Mouse (Mus musculus): ENCODE results near the gene Fcer1g.
"Not testable (repeated sequence)": the region's sequence is repeated elsewhere in the genome, so short reads cannot be mapped to it uniquely, and the experiment has no call there.

Fcer1g gene

DNA sequence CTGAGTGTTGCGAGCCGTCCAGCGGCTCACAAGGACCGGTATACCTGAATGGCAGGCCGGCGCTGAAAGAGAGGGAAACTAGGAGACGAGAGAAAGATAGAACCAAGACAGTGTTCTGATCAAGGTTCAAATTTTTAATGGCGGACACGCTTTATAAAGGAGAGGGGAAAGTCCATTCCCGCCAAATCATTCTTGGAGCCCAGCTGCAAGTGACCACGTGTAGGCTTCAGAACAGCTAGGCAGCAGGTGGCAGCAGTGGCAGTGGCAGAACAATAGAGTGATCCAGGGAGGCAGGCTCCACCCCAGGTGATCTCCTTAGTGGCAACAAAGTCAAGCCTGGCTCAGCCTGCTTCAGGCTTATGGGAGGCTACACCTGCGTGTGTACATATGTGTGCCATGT lies 7.8 kb upstream of the Fcer1g start:
- DNase-seq (ENCODE audit: low spot score) = not testable (repeated sequence)

DNA sequence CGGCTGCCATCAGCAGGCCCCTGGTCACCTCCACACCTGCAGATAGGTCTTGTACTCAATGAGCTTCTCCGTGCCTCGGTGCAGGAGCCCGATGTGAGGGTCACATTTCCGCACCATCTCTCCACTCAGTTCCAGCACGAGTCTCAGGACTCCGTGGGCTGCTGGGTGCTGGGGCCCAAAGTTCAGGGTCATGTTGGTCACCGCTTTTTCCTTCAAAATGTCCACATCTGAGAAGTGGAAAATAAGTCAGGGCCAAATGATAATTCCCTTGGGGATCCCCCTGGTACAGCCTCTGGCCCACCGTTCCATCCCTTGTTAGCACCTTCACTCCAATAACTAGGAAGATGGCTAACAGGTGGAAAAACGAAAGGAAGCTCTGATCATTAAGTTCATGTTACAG lies 6.7 kb upstream of the Fcer1g start:
- DNase-seq (ENCODE audit: low spot score) = no peak

DNA sequence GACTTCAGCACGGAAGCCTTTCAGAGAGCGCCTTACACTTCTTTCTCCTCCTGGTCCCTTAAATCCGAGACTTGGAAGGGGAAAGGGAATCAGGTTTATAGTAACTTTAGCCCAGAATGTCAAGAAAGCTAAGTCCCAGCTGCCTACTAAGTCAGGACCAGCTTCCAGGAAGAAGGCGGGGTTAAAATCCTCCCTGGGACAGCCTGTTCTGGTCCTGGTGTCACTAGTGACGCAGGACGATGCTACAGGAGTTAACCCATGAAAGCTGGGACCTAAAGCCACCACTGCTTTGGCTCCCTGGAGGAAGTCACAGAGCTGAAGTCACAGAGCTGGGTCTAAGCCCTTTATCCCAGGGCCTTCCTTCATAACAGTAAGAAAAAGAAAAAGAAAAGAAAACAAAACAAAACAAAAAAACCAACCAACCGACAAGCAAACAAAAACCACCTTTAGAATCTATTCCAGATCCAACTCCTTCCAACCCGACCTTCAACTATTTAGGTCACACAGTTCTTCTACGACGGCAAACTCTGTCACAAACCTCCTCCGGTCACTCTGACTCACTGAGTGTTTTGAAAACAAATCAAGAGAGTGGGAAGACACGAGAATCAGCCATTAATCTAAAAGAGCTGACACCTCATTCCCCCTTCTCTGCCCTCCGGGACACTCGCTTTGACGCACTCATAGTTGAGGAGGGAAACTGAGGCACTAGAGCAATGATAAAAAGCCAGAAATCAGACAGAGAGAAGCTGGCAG lies 6.0 kb upstream of the Fcer1g start:
- no peak for DNase-seq (ENCODE audit: low spot score)

DNA sequence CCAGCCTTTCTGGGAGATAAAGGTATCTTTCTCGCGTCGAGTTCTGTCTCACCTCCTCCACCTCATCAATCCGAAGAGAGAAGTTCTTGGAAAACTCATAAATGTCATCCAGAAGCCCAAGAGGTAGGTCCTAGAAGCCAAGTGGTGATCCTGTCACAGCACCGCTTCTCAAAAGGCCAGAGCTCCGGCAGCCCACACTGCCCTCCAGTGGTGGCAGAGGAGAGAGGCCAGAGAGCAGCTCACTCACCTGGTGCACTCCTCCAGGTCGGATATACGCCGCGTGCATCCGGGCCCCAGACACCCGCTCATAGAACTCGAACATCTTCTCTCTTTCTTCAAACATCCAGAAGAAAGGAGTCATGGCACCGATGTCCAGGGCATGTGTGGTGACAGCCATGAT lies 4.3 kb upstream of the Fcer1g start:
- peak; percentile 43 for DNase-seq (ENCODE audit: low spot score)

- no peak for DNase-seq (ENCODE audit: low spot score)
Observed at GRCm38 (mm10) chr1:171237438-171237837, 3.3 kb upstream of the Fcer1g start.

DNA sequence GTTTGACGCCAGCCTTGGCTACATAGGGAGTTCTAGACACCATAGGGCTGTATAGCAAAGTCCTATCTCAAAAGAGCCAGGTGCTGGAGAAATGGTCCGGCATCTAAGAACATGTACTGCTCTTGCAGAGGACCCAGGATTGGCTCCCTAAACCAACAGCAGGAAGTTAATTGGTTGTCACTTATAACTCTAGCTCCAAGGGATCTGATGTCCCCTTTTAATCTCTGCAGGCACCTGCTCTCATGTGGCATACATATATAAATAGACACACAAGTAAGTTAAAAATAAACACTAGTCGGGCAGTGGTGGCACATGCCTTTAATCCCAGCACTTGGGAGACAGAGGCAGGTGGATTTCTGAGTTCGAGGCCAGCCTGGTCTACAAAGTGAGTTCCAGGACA lies 1.6 kb upstream of the Fcer1g start:
- no peak for DNase-seq (ENCODE audit: low spot score)

- DNase-seq (ENCODE audit: low spot score) = no peak
Observed at GRCm38 (mm10) chr1:171234538-171234937, 373 bp upstream of the Fcer1g start.

GRCm38 (mm10) chr1:171232800-171233730 lies 1.1 kb downstream of the Fcer1g start:
- no peak for DNase-seq (ENCODE audit: low spot score)

- DNase-seq (ENCODE audit: low spot score) = no peak
Observed at GRCm38 (mm10) chr1:171232348-171232747, 1.8 kb downstream of the Fcer1g start.

- DNase-seq (ENCODE audit: low spot score) = no peak
Observed at GRCm38 (mm10) chr1:171231844-171232243, 2.3 kb downstream of the Fcer1g start.

DNA sequence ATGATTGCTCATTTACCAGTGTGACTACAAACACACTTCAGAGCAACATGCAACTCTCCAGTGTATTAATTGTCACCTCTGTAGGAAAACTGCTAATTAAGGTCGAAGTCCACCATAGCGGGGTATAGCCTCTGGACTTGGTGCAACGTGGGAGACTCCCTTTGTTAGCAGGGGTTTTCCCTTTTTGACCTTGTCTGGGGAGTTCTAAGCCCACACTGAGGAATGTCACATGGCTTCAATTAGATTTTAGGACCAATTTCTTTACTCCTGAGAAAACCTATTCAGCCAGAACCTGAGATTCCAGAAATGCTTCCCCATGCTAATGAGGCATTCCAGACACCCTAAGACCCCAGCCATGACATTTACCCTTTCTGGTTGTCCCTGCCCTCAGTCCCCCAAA lies 4.0 kb downstream of the Fcer1g start:
- DNase-seq (ENCODE audit: low spot score) = no peak

DNA sequence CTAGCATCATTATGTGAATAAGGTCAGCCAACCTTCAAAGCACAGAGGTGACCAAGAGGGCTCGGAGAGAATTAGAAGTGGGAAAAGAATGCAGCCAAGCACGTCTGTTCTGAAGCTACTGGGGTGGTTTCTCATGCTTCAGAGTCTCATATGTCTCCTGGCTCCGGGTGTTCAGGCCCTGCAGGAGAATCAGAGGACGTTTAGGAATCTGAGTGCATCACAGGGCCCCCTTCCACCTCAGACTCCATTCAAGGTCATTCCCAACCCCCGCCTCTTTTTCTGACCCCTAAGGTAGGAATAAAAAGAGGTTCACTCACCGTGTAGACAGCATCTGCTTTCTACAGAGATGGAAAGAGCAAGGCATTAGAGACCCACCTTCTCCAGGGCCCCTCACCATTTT lies 4.4 kb downstream of the Fcer1g start:
- DNase-seq (ENCODE audit: low spot score) = no peak

GRCm38 (mm10) chr1:171227879-171228278 lies 6.3 kb downstream of the Fcer1g start:
- DNase-seq (ENCODE audit: low spot score) = no peak

DNA sequence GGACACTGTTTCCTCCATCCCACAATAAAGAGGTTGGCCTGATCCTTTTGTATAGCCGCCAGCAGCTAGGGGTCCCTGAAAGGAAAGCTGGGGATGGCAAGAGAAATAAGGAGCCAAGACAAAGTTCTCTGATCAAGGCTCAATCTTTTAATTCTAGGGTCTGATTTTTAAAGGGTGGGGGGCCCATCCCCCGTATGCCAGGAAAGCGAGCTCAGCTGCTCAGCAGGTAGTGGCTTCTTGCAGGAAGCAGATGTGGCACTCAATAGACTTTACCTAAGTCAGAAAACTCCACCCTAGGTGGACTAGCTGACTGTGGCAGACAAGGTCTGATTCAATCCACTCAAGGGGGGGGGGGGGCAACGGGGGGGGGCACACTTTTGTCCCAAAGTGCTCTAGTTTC lies 7.4 kb downstream of the Fcer1g start:
- no peak for DNase-seq (ENCODE audit: low spot score)

DNA sequence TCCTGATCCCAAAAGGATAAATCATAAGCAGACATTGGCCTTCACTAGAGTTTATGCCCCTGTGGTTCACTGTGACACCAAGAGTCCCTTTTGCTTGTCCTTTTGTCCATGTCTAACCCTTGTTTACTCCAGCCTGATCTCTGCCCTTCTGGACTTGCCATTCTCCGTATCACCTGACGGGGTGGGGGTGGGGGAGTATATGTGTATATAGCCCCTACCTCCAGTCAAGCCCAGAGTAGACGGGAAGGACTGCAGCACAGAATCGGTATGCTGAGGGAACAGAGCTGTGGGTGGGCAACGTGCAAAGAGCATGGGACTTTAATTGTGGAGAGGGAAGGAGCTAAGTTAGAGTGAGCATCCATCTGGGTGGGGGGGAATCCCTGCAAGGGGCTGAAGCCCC lies 9.3 kb downstream of the Fcer1g start, which contains the start of gene Apoa2:
TSS of gene Apoa2 (plus strand) at position 198 of the 400 bp plus-strand sequence.
- DNase-seq (ENCODE audit: low spot score) = no peak

GRCm38 (mm10) chr1:171223796-171224195 lies 10.4 kb downstream of the Fcer1g start:
- no peak for DNase-seq (ENCODE audit: low spot score)

DNA sequence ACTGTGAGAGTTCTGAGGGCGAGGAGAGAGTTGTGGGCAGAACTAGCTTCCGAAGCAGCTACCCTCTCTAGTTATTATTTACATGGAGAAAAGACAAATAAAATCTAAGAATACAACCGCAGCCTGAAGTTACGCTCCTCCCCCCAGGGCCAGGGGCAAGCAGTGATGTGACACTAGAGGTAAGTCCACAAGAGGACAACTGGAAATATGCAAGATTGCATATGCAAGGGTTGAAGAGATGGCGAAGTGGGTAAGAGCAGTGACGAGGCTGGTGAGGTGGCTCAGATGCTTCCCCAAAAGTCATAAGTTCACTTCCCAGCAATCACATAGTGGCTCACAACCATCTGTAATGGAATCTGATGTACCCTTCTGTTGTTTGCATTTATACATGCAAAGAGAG lies 11.0 kb downstream of the Fcer1g start:
- no peak for DNase-seq (ENCODE audit: low spot score)

- peak; percentile 97 for DNase-seq (ENCODE audit: low spot score)
Observed at GRCm38 (mm10) chr1:171222238-171223155, 11.7 kb downstream of the Fcer1g start, which contains the start of gene Tomm40l. Tomm40l (minus strand) TSS chr1:171222514.

DNA sequence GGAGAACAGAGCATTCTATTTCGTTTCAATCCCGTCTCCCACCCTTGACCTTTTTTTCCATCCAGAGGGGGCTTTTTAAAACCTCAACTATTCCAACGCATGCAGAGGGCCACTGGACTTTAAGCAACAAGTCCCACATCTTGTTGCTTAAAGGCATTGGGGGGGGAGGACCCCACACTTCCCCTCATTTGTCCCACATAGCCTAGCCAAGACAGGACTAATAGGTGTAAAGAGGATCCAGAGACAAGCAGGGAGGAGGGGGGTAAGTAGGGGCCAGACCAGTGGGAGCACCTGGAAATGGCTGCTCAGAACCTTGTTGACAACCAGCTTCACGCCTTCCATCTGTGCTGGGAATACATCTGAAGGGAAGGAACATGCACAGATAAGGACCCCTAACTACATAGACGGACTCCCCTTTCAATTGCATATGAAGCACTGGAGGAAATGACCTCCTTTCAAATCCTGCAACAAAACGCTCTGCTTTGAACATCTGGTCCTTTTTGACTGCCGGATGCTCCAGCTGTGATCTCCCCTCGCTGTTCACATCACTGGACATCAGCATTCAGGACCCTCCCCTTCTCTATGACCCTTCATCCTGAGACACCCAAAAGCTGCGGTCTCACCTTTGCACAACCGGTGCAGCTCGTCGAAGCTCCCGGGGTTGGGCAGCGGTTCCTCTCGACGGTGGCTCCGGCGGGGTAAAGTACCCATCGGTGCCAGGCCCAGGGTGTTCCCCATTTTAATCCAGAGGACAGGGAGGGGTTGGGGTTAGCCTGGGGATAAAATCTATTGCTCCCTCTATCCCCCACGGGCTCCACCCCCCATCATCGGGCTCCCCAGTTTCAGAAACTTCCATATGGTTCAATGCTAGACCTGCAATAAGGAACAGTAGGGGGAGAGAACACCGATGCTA lies 12.6 kb downstream of the Fcer1g start:
- DNase-seq (ENCODE audit: low spot score) = no peak

DNA sequence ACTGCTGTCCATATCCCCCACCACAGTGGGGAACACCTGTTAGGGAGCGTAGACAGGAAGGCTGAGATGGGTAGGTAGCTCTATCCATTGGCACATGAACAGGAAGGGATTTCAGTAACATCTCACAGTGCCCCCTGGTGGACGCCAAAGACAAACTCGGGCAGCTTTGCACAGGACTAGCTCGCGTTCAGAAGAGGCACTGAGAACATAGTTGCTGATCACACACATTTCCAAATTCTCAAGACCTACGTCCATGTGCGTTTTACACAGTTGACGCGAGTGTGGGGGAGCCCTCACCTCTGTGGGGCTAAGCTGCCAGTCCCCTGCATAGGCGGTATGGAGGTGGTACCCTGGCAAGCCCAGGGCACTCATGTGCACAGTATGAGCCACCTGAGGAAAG lies 13.3 kb downstream of the Fcer1g start:
- DNase-seq (ENCODE audit: low spot score) = peak; percentile 87
